8 mouse cellular contexts compared by ENCODE assay signal in genomic region chr11:5244749-5245130, GRCm38 (mm10). TPM values are rescaled to one million over a fixed set of nuclear protein-coding genes. Genes with fewer than 3 reads are reported as not detected.
A peak's percentile ranks its signal among the peaks of the same experiment; 100 is the strongest.
DNase-seq lines count a peak whose midpoint lies in the region; ATAC-seq and TF ChIP-seq lines count a peak whose summit lies in the region.

No protein-coding gene starts in this region.

- no peak overlapping the region for H3K9ac ChIP-seq in lung, embryonic 14.5 days
- H3K9ac ChIP-seq in midbrain, embryonic 15.5 days, result no peak overlapping the region

- no peak overlapping the region for H3K4me3 ChIP-seq in lung, embryonic 14.5 days (ENCODE audit: low read depth, low read length)
- H3K4me3 ChIP-seq in embryonic facial prominence, embryonic 10.5 days, result peak overlapping the region; percentile 16; the same call in 1 of the 2 replicates
- no peak overlapping the region; the same call in 1 of the 2 replicates for H3K4me3 ChIP-seq in heart, embryonic 10.5 days
- H3K4me3 ChIP-seq in midbrain, embryonic 15.5 days, result no peak overlapping the region

- H3K36me3 ChIP-seq in lung, embryonic 14.5 days (ENCODE audit: insufficient read depth), result no peaks in the 10 kb centered on the region
- H3K36me3 ChIP-seq in embryonic facial prominence, embryonic 10.5 days (replicated peaks), result peaks cover 18% of the 10 kb centered on the region
- peaks cover 22% of the 10 kb centered on the region for H3K36me3 ChIP-seq in heart, embryonic 10.5 days
- no peaks in the 10 kb centered on the region for H3K36me3 ChIP-seq in midbrain, embryonic 15.5 days (replicated peaks)

- H3K9me3 ChIP-seq in lung, embryonic 14.5 days (ENCODE audit: low read depth, low read length), result no peaks in the 10 kb centered on the region
- H3K9me3 ChIP-seq in embryonic facial prominence, embryonic 10.5 days, result no peaks in the 10 kb centered on the region
- H3K9me3 ChIP-seq in heart, embryonic 10.5 days, result no peaks in the 10 kb centered on the region
- H3K9me3 ChIP-seq in midbrain, embryonic 15.5 days, result no peaks in the 10 kb centered on the region

- peaks cover 20% of the 10 kb centered on the region for H3K4me1 ChIP-seq in lung, embryonic 14.5 days (ENCODE audit: insufficient read depth)
- H3K4me1 ChIP-seq in embryonic facial prominence, embryonic 10.5 days, result peaks cover 52% of the 10 kb centered on the region
- H3K4me1 ChIP-seq in heart, embryonic 10.5 days, result peaks cover 46% of the 10 kb centered on the region
- H3K4me1 ChIP-seq in midbrain, embryonic 15.5 days, result peaks cover 15% of the 10 kb centered on the region

- TF ChIP-seq CTCF in lung, embryonic 14.5 days (IDR thresholded peaks at IDR 0.05; ENCODE audit: low read depth), result no peak

- peak; percentile 55 for DNase-seq in lung, embryonic 14.5 days
- no peak for DNase-seq in lung, postnatal 25 days (ENCODE audit: low spot score)
- peak; percentile 32 for DNase-seq in embryonic facial prominence, embryonic 10.5 days (ENCODE audit: low spot score)
- no peak for DNase-seq in heart, embryonic 10.5 days (ENCODE audit: low spot score)
- no peak for DNase-seq in thymus, postnatal 10 days (ENCODE audit: low spot score in 2 of 2)
- DNase-seq in spleen, postnatal 36 days (ENCODE audit: low spot score in 2 of 2), result no peak
- DNase-seq in adrenal gland, postnatal 4 days (ENCODE audit: low spot score in 2 of 2), result no peak

- ATAC-seq in lung, embryonic 14.5 days (ENCODE audit: insufficient read depth), result peak; percentile 36; the same call in 1 of the 2 replicates
- peak; percentile 48; the same call in 1 of the 2 replicates for ATAC-seq in midbrain, embryonic 15.5 days (replicated peaks)

- peak overlapping the region; percentile 60 for H3K27ac ChIP-seq in lung, embryonic 14.5 days (ENCODE audit: low read depth)
- H3K27ac ChIP-seq in embryonic facial prominence, embryonic 10.5 days (replicated peaks), result peak overlapping the region; percentile 81
- H3K27ac ChIP-seq in heart, embryonic 10.5 days, result peak overlapping the region; percentile 70; the same call in 1 of the 2 replicates
- 0 out of 2 replicates have a peak overlapping the region, but pooled peaks have one; percentile 29 for H3K27ac ChIP-seq in midbrain, embryonic 15.5 days

- peak overlapping the region; percentile 44; the same call in 1 of the 2 replicates for H3K4me2 ChIP-seq in lung, embryonic 14.5 days
- no peak overlapping the region for H3K4me2 ChIP-seq in midbrain, embryonic 15.5 days

- H3K27me3 ChIP-seq in lung, embryonic 14.5 days (ENCODE audit: insufficient read depth, low read length), result no peaks in the 10 kb centered on the region
- no peaks in the 10 kb centered on the region for H3K27me3 ChIP-seq in embryonic facial prominence, embryonic 10.5 days (replicated peaks; ENCODE audit: low read depth, poor library complexity, severe bottlenecking)
- H3K27me3 ChIP-seq in heart, embryonic 10.5 days (ENCODE audit: insufficient read depth, poor library complexity, severe bottlenecking), result no peaks in the 10 kb centered on the region
- no peaks in the 10 kb centered on the region for H3K27me3 ChIP-seq in midbrain, embryonic 15.5 days (replicated peaks)

- WGBS in lung, embryonic 14.5 days, result 17% methylated on average over 8 of the region's 8 CpGs
- 45% methylated on average over 8 of the region's 8 CpGs for WGBS in embryonic facial prominence, embryonic 10.5 days
- 55% methylated on average over 8 of the region's 8 CpGs for WGBS in heart, embryonic 10.5 days
- 53% methylated on average over 8 of the region's 8 CpGs for WGBS in midbrain, embryonic 15.5 days

RNA-seq across cellular contexts. Expression of gene Kremen1, which starts 16.6 kb away (rescaled TPM):
- 12.5 and 14.5 TPM in 2 replicates for polyA plus RNA-seq in lung, embryonic 14.5 days (2014; fragmentation: Nextera tagmentation; extraction: Ambion mirVana)
- 16.5 and 17.3 TPM in 2 replicates for polyA plus RNA-seq in embryonic facial prominence, embryonic 10.5 days (2016; fragmentation: Nextera tagmentation; extraction: Ambion mirVana)
- polyA plus RNA-seq in heart, embryonic 10.5 days (2016; fragmentation: Nextera tagmentation; extraction: Ambion mirVana), result 18.3 and 34.4 TPM in 2 replicates
- 5.2 and 6.0 TPM in 2 replicates for polyA plus RNA-seq in midbrain, embryonic 15.5 days (2015; fragmentation: Nextera tagmentation; extraction: Ambion mirVana)
- 10 to 100 TPM; 26.9 to 27.2 TPM for total RNA-seq in adrenal gland, postnatal 4 days (2021)

Comparison
In these comparisons a context has a peak if more than half of its experiments do, and no peak if none do; other contexts are left out.
1. DNase-seq: peak in lung, embryonic 14.5 days (single experiment) and embryonic facial prominence, embryonic 10.5 days (single experiment); none in lung, postnatal 25 days (single experiment), heart, embryonic 10.5 days (single experiment), thymus, postnatal 10 days (0 of 2), spleen, postnatal 36 days (0 of 2) and adrenal gland, postnatal 4 days (0 of 2).
2. H3K27ac ChIP-seq: peak in every context shown above with its lines; median percentile 81 in embryonic facial prominence, embryonic 10.5 days; 70 in heart, embryonic 10.5 days; 60 in lung, embryonic 14.5 days; 29 in midbrain, embryonic 15.5 days.